Mouse (Mus musculus) heart, postnatal 10 days (tissue): ENCODE data around the gene Jazf1. TPM values are rescaled to one million over a fixed set of nuclear protein-coding genes. Genes with fewer than 3 reads are reported as not detected.

Experiments
- DNase-seq, 2 experiments: peaks; one replicate each; pipeline ENCODE4 v3.0.0; 2021
- intact Hi-C: fragments of 180-260 bp; cut with DNase I; formaldehyde crosslinking; loops from one replicate; pipeline ENCODE4 v1.15.1; 2025
- total RNA-seq, 2 experiments: library from RNA; stranded (reverse); gene quantifications; 2 replicates each; pipeline ENCODE4 v1.2.3; 2021

Gene Jazf1
- total RNA-seq, 2 experiments from 2014 or later, result 9.8 to 10.0 TPM

DNA sequence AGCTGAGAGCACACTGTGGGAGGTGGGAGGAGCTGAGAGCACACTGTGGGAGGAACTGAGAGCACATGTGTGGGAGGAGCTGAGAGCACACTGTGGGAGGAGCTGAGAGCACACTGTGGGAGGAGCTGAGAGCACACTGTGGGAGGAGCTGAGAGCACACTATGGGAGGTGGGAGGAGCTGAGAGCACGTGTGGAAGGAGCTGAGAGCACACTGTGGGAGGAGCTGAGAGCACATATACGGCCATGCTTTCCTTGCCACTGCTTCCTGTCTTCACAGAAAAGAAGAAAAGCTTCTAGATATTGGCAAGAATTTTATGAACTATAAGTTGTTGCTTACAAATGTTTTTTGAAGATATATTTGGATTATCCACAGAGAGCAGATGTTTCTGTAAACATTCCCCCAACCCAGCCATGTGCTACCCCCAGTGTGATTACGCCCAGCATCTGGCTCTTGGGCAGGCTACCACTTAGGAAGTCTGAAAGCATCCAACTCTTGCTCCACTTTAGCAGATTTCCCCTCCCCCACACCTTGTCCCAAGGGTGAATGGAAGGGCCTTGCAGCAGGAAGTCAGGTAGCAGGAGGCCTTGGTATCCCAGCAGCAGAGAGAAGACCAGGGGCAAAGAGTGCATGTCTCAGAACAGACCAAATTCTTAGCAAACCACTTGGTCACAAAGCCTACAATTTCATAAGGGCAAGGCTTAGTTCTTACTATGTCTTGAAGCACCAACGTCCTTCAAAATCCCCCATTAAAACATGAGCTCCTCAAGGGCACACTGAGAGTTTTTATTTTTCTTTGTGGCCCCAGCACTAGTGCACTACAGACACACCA, 105.6 kb downstream of the Jazf1 start:
- DNase-seq, result peak in 1 of 2 experiments; percentile 44
- intact Hi-C loops, result no loop called here

DNA sequence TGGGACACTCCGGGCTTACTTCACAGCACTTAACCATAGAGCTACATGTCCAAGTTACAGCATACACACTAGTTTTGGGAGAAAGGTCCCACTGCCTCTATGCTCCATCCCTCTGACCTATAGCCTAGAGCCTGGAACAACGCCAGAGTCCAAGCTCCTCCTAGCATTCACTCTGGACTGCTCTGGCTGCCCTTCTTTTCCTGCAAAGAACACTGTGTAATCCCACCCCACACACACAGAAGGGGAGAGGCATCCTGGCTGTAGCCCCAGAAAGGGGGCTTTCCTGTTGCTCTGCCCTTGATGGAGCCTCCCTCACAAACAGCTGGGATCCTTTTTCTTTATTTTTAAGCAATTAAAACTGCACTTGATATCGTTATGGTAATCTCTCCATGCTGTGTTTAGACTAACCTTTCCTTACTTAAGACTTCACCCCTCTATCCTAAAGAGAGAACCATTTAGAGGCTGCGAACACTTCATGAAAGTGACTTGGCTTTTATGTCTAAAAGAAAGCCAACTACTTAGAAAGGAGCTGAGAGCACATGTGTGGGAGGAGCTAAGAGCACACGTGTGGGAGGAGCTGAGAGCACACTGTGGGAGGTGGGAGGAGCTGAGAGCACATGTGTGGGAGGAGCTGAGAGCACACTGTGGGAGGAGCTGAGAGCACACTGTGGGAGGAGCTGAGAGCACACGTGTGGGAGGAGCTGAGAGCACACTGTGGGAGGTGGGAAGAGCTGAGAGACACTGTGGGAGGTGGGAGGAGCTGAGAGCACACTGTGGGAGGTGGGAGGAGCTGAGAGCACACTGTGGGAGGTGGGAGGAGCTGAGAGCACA, 106.6 kb downstream of the Jazf1 start:
- intact Hi-C loops, result no loop called here

DNA sequence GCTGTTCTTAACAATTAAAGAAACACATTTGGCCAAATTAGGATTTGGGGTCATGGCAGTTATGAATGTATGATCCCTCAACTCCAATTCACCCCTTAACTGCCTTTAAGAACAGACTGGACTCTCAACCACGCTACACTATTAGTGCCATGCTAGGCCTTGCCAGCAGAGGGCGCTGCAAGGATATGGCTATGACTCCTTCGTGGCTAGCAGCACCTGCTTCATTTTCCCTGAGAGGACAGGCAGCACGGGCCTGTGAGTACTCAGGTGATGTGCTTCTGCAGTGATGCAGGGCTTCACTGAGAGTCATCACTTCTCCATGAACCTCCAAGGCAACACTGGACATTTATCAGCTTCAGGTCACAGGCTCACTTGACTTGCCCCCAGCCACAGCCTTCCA, 110.7 kb downstream of the Jazf1 start:
- intact Hi-C loops, result loop anchor here (2.0 kb wide), 1 partner anchor 13 kb away; no protein-coding TSS in a partner anchor
- peak; percentile 75 to 86 for DNase-seq

More for the DNA sequence above, 106.6 kb downstream of the Jazf1 start:
- peak; percentile 31 to 38 for DNase-seq

- no peak for DNase-seq
- intact Hi-C loops, result loop anchor here (2.0 kb wide), 1 partner anchor 15 kb away; no protein-coding TSS in a partner anchor
These were observed 112.3 kb downstream of the Jazf1 start for GRCm38 (mm10) chr6:52956131-52956530.

- no peak for DNase-seq
These were observed 113.1 kb downstream of the Jazf1 start for GRCm38 (mm10) chr6:52955304-52955703.

DNA sequence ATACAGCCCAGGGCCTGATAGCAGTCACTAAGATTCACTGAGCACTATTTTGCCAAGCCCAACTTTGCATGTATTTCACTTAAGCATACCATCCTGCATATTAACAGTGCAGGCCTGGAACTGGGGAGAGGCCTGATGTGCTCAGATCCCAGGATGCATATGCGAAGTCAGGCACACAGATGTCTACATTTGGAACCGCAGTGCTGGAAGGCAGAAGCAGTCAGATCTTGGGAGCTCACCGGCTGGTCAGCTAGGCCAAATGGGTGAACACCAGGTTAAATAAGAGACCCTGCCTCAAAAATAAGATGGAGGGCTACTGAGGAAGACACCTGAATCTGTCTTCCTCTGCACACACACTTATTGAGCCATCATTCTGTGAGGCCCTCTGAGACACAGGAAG, 113.6 kb downstream of the Jazf1 start:
- intact Hi-C loops, result no loop called here
- no peak for DNase-seq

More at GRCm38 (mm10) chr6:52955304-52955703, 113.1 kb downstream of the Jazf1 start:
- intact Hi-C loops, result no loop called here

DNA sequence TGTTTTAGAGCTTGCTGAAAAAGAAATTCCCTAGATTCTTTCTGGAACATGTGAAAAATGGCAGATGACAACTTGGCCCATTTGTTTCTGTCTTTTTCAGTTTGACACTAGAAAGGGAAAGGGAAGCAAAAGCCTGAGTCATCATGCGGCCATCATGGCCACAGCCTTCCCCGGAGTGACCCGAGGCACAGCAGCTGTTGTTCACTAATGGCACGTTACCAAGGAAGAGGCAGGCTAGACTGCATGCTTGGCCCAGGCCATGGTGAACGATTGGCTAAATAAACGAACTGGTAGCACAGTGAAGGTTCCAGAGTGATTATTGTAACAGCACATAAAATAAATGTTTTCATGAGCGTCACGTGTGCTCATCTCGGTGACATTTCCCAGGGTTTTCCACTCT, 114.0 kb downstream of the Jazf1 start:
- DNase-seq, result peak; percentile 59 to 72
- intact Hi-C loops, result no loop called here

DNA sequence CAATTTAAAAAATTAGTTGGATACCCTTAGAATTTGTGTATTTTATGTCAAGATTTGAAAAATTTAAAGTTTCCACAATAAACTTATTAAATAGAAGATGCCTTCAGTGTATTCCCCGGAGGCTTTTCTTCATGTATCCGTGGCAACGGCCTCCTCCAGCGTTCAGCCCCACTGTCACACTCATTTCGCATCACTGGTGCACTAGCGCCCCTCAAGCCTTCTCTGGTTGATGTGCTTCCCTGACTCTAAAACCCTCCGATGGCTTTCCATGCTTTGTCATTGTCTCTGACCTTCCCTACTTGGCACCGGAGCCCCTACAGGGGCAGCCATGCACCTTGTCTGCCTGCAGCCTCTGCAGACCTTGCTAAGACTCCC, 115.9 kb downstream of the Jazf1 start:
- DNase-seq, result no peak
- intact Hi-C loops, result no loop called here

DNA sequence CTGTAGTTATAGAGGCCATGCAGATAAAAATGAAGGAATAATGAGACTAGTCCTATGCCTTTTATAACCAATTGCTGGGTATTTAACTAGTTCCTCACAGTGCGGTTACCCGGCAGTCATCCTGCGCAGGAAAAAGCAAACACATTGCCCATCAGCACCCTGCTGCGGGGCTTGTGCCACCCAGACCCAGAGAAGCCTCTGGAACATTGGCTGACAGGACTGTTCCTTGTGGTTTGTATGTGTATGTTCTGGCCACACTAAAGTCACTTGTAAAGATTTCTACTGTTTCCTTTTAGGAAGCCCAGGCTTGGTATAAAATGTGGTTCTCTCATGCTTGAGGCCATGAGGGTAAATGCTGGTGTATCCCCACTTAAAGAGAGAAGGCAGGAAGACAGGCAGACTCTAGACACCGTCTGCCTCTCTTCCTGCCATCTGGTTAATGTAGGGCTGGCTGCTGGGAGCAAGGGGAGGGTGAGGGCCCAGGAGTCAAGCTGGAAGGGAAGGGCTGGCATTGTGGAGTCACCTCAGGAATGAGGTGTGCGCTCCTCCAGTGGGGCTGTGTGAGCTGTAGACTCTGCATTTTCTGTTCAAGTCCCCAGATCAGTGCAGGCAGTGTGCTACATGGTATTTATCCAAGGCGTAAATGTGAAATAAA, 116.4 kb downstream of the Jazf1 start:
- no peak for DNase-seq

DNA sequence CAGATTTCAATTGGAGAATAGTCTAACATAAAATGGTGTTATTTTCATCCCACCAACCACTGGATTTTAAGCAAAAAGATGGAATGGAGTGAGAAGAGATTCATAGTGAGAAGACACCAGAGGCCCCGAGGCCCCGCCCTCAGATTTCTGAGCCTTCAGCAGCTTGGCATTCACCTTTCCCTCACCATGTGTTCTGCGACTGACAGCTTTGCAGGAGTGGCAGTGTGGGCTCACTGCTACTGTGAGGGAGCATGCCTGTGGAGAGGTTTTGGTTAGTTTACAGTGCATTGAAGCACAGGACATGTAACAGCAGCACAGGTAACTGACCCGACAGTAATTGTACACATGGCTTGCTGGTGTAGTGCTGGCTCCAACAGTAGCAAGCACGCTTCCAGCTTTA, 118.1 kb downstream of the Jazf1 start:
- intact Hi-C loops, result no loop called here
- no peak for DNase-seq

More for the DNA sequence above, 116.4 kb downstream of the Jazf1 start:
- intact Hi-C loops, result no loop called here

- DNase-seq, result no peak
- intact Hi-C loops, result no loop called here
These were observed 125.9 kb downstream of the Jazf1 start for GRCm38 (mm10) chr6:52942534-52942933.

GRCm38 (mm10) chr6:52942101-52942500, 126.3 kb downstream of the Jazf1 start:
- DNase-seq, result no peak
- intact Hi-C loops, result no loop called here

GRCm38 (mm10) chr6:52937916-52938315, 130.5 kb downstream of the Jazf1 start:
- intact Hi-C loops, result no loop called here
- no peak for DNase-seq

GRCm38 (mm10) chr6:52936995-52937394, 131.4 kb downstream of the Jazf1 start:
- DNase-seq, result peak; percentile 71 to 72
- intact Hi-C loops, result no loop called here

DNA sequence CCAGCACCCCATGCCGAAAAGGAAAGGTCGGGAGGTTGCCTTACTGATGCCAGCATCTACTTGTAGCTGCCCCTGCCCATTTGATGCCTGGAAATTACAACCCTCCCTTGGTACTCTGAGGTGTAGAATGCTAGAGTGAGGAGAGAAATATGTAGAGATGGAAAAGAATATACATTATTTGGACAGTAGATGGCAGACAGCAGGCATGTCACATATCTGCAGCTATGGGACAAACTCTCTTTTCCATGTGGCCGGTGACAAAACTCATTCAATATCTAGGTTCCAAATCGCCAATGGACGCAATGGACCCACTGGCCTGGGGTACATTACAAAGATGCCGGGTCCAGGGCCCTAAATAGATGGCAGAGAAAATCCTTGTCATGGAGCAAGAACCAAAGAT, 134.4 kb downstream of the Jazf1 start:
- intact Hi-C loops, result no loop called here
- DNase-seq, result no peak

DNA sequence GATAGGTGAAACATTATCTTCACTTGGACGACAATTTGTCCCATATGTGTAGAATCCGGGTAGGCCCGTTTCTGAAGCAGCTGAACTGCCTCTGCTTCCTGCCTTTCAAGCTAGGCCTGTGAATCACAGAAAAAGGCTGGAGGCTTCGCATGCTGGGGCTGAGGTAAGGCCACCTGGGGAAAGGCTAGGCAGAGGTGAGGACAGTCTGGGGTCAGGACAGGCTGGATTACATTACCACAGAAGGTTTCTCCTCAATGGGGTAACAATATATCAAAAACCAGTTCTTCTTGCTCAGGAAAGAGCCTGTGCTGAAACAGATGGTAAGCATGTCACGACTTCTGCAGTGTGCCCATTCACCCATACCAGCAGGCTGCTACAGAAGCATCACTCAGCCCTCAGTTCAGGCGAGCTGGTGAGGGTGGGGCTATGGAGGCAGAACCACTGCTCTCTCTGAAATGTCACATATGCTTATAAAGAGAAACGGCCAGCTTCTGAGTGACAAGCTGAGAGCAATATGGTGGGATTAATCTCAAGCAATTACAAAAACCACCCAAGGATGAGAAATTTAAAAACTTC, 135.7 kb downstream of the Jazf1 start:
- intact Hi-C loops, result no loop called here
- DNase-seq, result no peak

DNA sequence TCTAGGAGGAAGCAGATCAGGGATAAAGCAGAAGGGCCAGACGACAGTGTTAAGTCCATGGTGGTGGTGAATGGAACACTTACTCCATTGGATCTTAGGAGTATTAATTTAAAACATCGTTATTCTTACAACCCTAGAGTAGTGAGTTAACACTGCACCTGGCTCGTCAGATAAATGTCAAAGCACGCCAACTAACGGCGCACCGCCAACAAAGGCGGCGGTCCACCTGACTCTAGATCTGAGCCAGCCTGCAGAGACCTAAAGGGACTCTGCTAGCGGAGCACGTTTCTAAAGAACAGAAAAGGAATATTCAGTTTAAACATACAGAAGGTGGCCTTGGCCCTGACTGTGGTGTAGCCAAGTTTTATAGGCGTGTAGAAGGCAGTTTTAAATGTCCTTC, 139.1 kb downstream of the Jazf1 start:
- intact Hi-C loops, result loop anchor here (5.0 kb wide), 1 partner anchor 58 kb away; no protein-coding TSS in a partner anchor
- no peak for DNase-seq

DNA sequence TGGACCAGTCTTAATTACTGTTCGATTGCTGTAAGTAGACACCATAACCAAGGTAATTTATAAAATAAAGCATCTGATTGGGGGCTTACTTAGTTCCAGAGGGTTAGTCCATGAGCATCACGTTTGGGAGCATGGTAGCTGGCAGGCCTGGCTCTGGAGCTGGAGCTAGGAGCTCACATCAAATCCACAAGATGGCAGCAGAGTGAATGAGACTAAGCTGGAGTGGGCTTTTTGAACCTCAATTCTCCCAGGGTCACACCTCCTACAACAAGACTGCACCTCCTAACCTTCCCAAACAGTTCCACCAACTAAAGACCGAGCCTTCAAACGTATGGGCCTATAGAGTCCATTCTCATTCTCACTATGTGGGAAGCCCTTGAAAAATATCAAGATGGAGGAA, 141.5 kb downstream of the Jazf1 start:
- DNase-seq, result peak; percentile 40 to 50
- intact Hi-C loops, result loop anchor here (1.0 to 5.0 kb wide), 2 partner anchors 43 to 60 kb away; no protein-coding TSS in a partner anchor

GRCm38 (mm10) chr6:52925458-52926042, 142.9 kb downstream of the Jazf1 start:
- DNase-seq, result no peak
- intact Hi-C loops, result loop anchor here (5.0 kb wide), 1 partner anchor 62 kb away; no protein-coding TSS in a partner anchor

DNA sequence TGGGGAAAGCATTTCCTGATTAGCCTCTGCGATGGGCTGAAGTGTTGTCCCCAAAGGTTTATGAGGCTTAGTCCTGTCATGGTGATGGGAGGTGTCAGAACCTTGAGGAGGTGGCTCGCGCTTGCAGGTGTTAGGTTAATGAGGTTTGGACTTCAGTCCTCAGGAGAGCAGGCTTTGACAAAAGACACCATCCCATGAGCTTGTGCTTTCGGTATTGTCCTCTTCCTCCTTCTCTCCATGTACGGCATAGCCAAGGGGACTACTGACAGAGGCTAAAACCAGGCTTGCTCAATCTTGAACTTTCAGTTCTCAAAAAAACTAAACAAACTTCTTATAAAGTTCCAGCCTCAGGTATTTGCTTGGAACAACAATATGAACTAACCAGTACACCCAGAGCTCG, 147.2 kb downstream of the Jazf1 start:
- no peak for DNase-seq
- intact Hi-C loops, result no loop called here
